Mouse (Mus musculus) hematopoietic multipotent progenitor cell, adult 10-12 weeks (in vitro differentiated cells): ENCODE data around the gene Dmxl2. TPM values are rescaled to one million over a fixed set of nuclear protein-coding genes. Genes with fewer than 3 reads are reported as not detected.

Source experiments
- polyA plus RNA-seq: library from polyadenylated mRNA; stranded (reverse); fragments of >175 nt; gene quantifications from 2 replicates; pipeline ENCODE4 v1.2.3, GENCODE M21; 2012; ENCODE audit warnings: low replicate concordance

The Dmxl2 gene
- polyA plus RNA-seq, result 1.4 and 2.7 TPM in 2 replicates

GRCm38 (mm10) chr9:54501453-54502110 lies at the start of gene Dmxl2:
Gene Dmxl2, minus strand, starts transcription at chr9:54501626.

GRCm38 (mm10) chr9:54538684-54539083 lies 37.3 kb upstream of the Dmxl2 start, which contains the start of gene Sh2d7:
Gene Sh2d7, plus strand, starts transcription at chr9:54538984.

Other genes starting within 250 kb of the Dmxl2 start
- 0.11 TPM in 1 of 2 replicates, not detected in the other for gene Cyp19a1, start 233.5 kb downstream of the Dmxl2 start, polyA plus RNA-seq
- gene Gldn, start 215.1 kb downstream of the Dmxl2 start, polyA plus RNA-seq, result not detected in 2 replicates
- not detected in 2 replicates for gene Sh2d7, start 37.4 kb upstream of the Dmxl2 start, polyA plus RNA-seq
- gene Cib2, start 58.6 kb upstream of the Dmxl2 start, polyA plus RNA-seq, result 5.4 and 7.6 TPM in 2 replicates
- gene Idh3a, start 84.7 kb upstream of the Dmxl2 start, polyA plus RNA-seq, result 2.9 and 10.3 TPM in 2 replicates
- gene Acsbg1, start 160.2 kb upstream of the Dmxl2 start, polyA plus RNA-seq, result 1.8 and 4.1 TPM in 2 replicates
- 6.0 and 7.8 TPM in 2 replicates for gene Dnaja4, start 197.2 kb upstream of the Dmxl2 start, polyA plus RNA-seq
- 2.8 and 16.0 TPM in 2 replicates for gene Wdr61, start 232.9 kb upstream of the Dmxl2 start, polyA plus RNA-seq